Mouse (Mus musculus): ENCODE measurements around the gene Il27. TPM values are rescaled to one million over a fixed set of nuclear protein-coding genes. Genes with fewer than 3 reads are reported as not detected.
A peak's percentile ranks its signal among the peaks of the same experiment; 100 is the strongest.

The Il27 gene
- polyA plus RNA-seq, 1 experiment from 2014 or later, result not detected

GRCm38 (mm10) chr7:126576946-126577345 is 17.8 kb downstream of the Il27 start:
- Histone ChIP-seq H3K4me1 (no peaks in the 10 kb centered on the region), H3K4me2 (replicated peaks) (no peak overlapping the region), H3K9me3 (no peaks in the 10 kb centered on the region), H3K36me3 (peaks cover 50% of the 10 kb centered on the region), H3K27me3 (no peaks in the 10 kb centered on the region), H3K9ac (no peak overlapping the region), H3K27ac (no peak overlapping the region), H3K4me3 (no peak overlapping the region)
- no peak for ATAC-seq (ENCODE audit: low FRiP score, low read depth)
- 53% methylated on average over 8 of the region's 8 CpGs for WGBS

GRCm38 (mm10) chr7:126566094-126566765 is 28.5 kb downstream of the Il27 start, which contains the start of gene Eif3c:
Eif3c (minus strand) TSS chr7:126566411.
- Histone ChIP-seq H3K4me2 (replicated peaks) (peak within 1 kb of the TSS; percentile 70), H3K4me1 (peaks cover 8% of the 10 kb centered on the region), H3K4me3 (peak within 1 kb of the TSS; percentile 96), H3K27me3 (no peaks in the 10 kb centered on the region), H3K27ac (peak within 1 kb of the TSS; percentile 77), H3K9ac (peak within 1 kb of the TSS; percentile 89), H3K36me3 (peaks cover 37% of the 10 kb centered on the region), H3K9me3 (no peaks in the 10 kb centered on the region)
- under 1% methylated on average over 46 of the region's 46 CpGs for WGBS
- peak; percentile 95 for ATAC-seq (ENCODE audit: low FRiP score, low read depth)

GRCm38 (mm10) chr7:126565693-126566092 is 29.0 kb downstream of the Il27 start:
- H3K4me2 ChIP-seq (replicated peaks), result peak overlapping the region; percentile 70
- peak overlapping the region; percentile 89 for H3K9ac ChIP-seq
- peak overlapping the region; percentile 77 for H3K27ac ChIP-seq
- H3K9me3 ChIP-seq, result no peaks in the 10 kb centered on the region
- no peaks in the 10 kb centered on the region for H3K27me3 ChIP-seq
- H3K4me3 ChIP-seq, result peak overlapping the region; percentile 96
- WGBS, result under 1% methylated on average over 26 of the region's 28 CpGs
- peaks cover 8% of the 10 kb centered on the region for H3K4me1 ChIP-seq
- H3K36me3 ChIP-seq, result peaks cover 42% of the 10 kb centered on the region
- peak; percentile 24 for ATAC-seq (ENCODE audit: low FRiP score, low read depth)

GRCm38 (mm10) chr7:126556635-126557034 is 38.1 kb downstream of the Il27 start:
- no peak overlapping the region for H3K4me3 ChIP-seq
- 97% methylated on average over 5 of the region's 5 CpGs for WGBS
- no peak for ATAC-seq (ENCODE audit: low FRiP score, low read depth)
- H3K36me3 ChIP-seq, result peaks cover 96% of the 10 kb centered on the region
- no peak overlapping the region for H3K27ac ChIP-seq
- H3K27me3 ChIP-seq, result no peaks in the 10 kb centered on the region
- H3K9ac ChIP-seq, result no peak overlapping the region
- H3K4me1 ChIP-seq, result no peaks in the 10 kb centered on the region
- no peaks in the 10 kb centered on the region for H3K9me3 ChIP-seq
- H3K4me2 ChIP-seq (replicated peaks), result no peak overlapping the region

GRCm38 (mm10) chr7:126554796-126555195 is 39.9 kb downstream of the Il27 start:
- Histone ChIP-seq H3K27ac (no peak overlapping the region), H3K9me3 (no peaks in the 10 kb centered on the region), H3K4me2 (replicated peaks) (no peak overlapping the region), H3K36me3 (peaks cover 97% of the 10 kb centered on the region), H3K4me3 (no peak overlapping the region), H3K27me3 (no peaks in the 10 kb centered on the region), H3K9ac (no peak overlapping the region), H3K4me1 (no peaks in the 10 kb centered on the region)
- 94% methylated on average over 1 of the region's 1 CpGs for WGBS
- no peak for ATAC-seq (ENCODE audit: low FRiP score, low read depth)

- Histone ChIP-seq H3K4me2 (replicated peaks) (no peak overlapping the region), H3K9me3 (no peaks in the 10 kb centered on the region), H3K9ac (no peak overlapping the region), H3K36me3 (peaks cover 71% of the 10 kb centered on the region), H3K27me3 (no peaks in the 10 kb centered on the region), H3K27ac (no peak overlapping the region), H3K4me1 (no peaks in the 10 kb centered on the region), H3K4me3 (no peak overlapping the region)
- WGBS, result 91% methylated on average over 2 of the region's 2 CpGs
- ATAC-seq (ENCODE audit: low FRiP score, low read depth), result no peak
Observed at GRCm38 (mm10) chr7:126545631-126546030, 49.1 kb downstream of the Il27 start.

- 71% methylated on average over 1 of the region's 1 CpGs for WGBS
Observed at GRCm38 (mm10) chr7:126541661-126542060, 53.1 kb downstream of the Il27 start.

More at GRCm38 (mm10) chr7:126541661-126542060, 53.1 kb downstream of the Il27 start:
- H3K27ac ChIP-seq, result no peak overlapping the region
- H3K4me2 ChIP-seq (replicated peaks), result no peak overlapping the region
- H3K27me3 ChIP-seq, result peaks cover 6% of the 10 kb centered on the region
- no peaks in the 10 kb centered on the region for H3K9me3 ChIP-seq
- no peak for ATAC-seq (ENCODE audit: low FRiP score, low read depth)
- H3K4me3 ChIP-seq, result no peak overlapping the region
- H3K4me1 ChIP-seq, result no peaks in the 10 kb centered on the region
- H3K36me3 ChIP-seq, result peaks cover 31% of the 10 kb centered on the region
- no peak overlapping the region for H3K9ac ChIP-seq

Small RNA genes within 50 kb of the gene (microRNA-seq; reads per million reads assigned to microRNA genes)
- not detected for gene Mir7059

Other genes with a start within 250 kb of the Il27 start
- gene Lat, start 225.4 kb downstream of the Il27 start, polyA plus RNA-seq (2015; fragmentation: Nextera tagmentation; extraction: Ambion mirVana), result 2.9 and 3.6 TPM in 2 replicates
- gene Spns1, start 217.5 kb downstream of the Il27 start, polyA plus RNA-seq (2015; fragmentation: Nextera tagmentation; extraction: Ambion mirVana), result 61.7 and 62.4 TPM in 2 replicates
- gene Nfatc2ip, start 198.2 kb downstream of the Il27 start, polyA plus RNA-seq (2015; fragmentation: Nextera tagmentation; extraction: Ambion mirVana), result 2.3 and 2.4 TPM in 2 replicates
- not detected in 2 replicates for gene Cd19, start 180.1 kb downstream of the Il27 start, polyA plus RNA-seq (2015; fragmentation: Nextera tagmentation; extraction: Ambion mirVana)
- gene Rabep2, start 166.2 kb downstream of the Il27 start, polyA plus RNA-seq (2015; fragmentation: Nextera tagmentation; extraction: Ambion mirVana), result 36.6 and 37.0 TPM in 2 replicates
- gene Atp2a1, start 131.8 kb downstream of the Il27 start, polyA plus RNA-seq (2015; fragmentation: Nextera tagmentation; extraction: Ambion mirVana), result 90.2 and 93.8 TPM in 2 replicates
- gene Sh2b1, start 119.5 kb downstream of the Il27 start, polyA plus RNA-seq (2015; fragmentation: Nextera tagmentation; extraction: Ambion mirVana), result 56.6 and 61.4 TPM in 2 replicates
- gene Tufm, start 107.6 kb downstream of the Il27 start, polyA plus RNA-seq (2015; fragmentation: Nextera tagmentation; extraction: Ambion mirVana), result 135 and 137 TPM in 2 replicates
- 49.9 and 51.8 TPM in 2 replicates for gene Atxn2l, start 91.5 kb downstream of the Il27 start, polyA plus RNA-seq (2015; fragmentation: Nextera tagmentation; extraction: Ambion mirVana)
- gene Eif3c, start 28.5 kb downstream of the Il27 start, polyA plus RNA-seq (2015; fragmentation: Nextera tagmentation; extraction: Ambion mirVana), result 207 and 208 TPM in 2 replicates
- 0.71 and 0.72 TPM in 2 replicates for gene Apobr, start 10.0 kb downstream of the Il27 start, polyA plus RNA-seq (2015; fragmentation: Nextera tagmentation; extraction: Ambion mirVana)
- 38.6 and 38.7 TPM in 2 replicates for gene Cln3, start 9.1 kb downstream of the Il27 start, polyA plus RNA-seq (2015; fragmentation: Nextera tagmentation; extraction: Ambion mirVana)
- 3.5 and 4.7 TPM in 2 replicates for gene Nupr1, start 35.9 kb upstream of the Il27 start, polyA plus RNA-seq (2015; fragmentation: Nextera tagmentation; extraction: Ambion mirVana)
- 56.8 and 63.8 TPM in 2 replicates for gene Sgf29, start 54.4 kb upstream of the Il27 start, polyA plus RNA-seq (2015; fragmentation: Nextera tagmentation; extraction: Ambion mirVana)
- gene Sult1a1, start 81.5 kb upstream of the Il27 start, polyA plus RNA-seq (2015; fragmentation: Nextera tagmentation; extraction: Ambion mirVana), result 4.6 and 4.8 TPM in 2 replicates
- 134 and 138 TPM in 2 replicates for gene Bola2, start 100.5 kb upstream of the Il27 start, polyA plus RNA-seq (2015; fragmentation: Nextera tagmentation; extraction: Ambion mirVana)
- 15.2 and 15.9 TPM in 2 replicates for gene Slx1b, start 100.8 kb upstream of the Il27 start, polyA plus RNA-seq (2015; fragmentation: Nextera tagmentation; extraction: Ambion mirVana)
- gene Coro1a, start 112.8 kb upstream of the Il27 start, polyA plus RNA-seq (2015; fragmentation: Nextera tagmentation; extraction: Ambion mirVana), result 34.1 and 36.6 TPM in 2 replicates
- 49.6 and 50.3 TPM in 2 replicates for gene Mapk3, start 164.7 kb upstream of the Il27 start, polyA plus RNA-seq (2015; fragmentation: Nextera tagmentation; extraction: Ambion mirVana)
- gene Gdpd3, start 171.4 kb upstream of the Il27 start, polyA plus RNA-seq (2015; fragmentation: Nextera tagmentation; extraction: Ambion mirVana), result 1.7 and 2.1 TPM in 2 replicates
- 114 and 121 TPM in 2 replicates for gene Ypel3, start 182.0 kb upstream of the Il27 start, polyA plus RNA-seq (2015; fragmentation: Nextera tagmentation; extraction: Ambion mirVana)
- 0.53 and 0.64 TPM in 2 replicates for gene Tbx6, start 186.5 kb upstream of the Il27 start, polyA plus RNA-seq (2015; fragmentation: Nextera tagmentation; extraction: Ambion mirVana)
- 287 and 322 TPM in 2 replicates for gene Ppp4c, start 197.6 kb upstream of the Il27 start, polyA plus RNA-seq (2015; fragmentation: Nextera tagmentation; extraction: Ambion mirVana)
- 0.18 and 0.52 TPM in 2 replicates for gene Fam57b, start 202.7 kb upstream of the Il27 start, polyA plus RNA-seq (2015; fragmentation: Nextera tagmentation; extraction: Ambion mirVana)
- gene 4930451I11Rik, start 236.7 kb upstream of the Il27 start, polyA plus RNA-seq (2015; fragmentation: Nextera tagmentation; extraction: Ambion mirVana), result not detected in 2 replicates